In genomic region chr11:96363807-96364206, GRCm38 (mm10) we compare ENCODE assay signal across 17 mouse cellular contexts. TPM values are rescaled to one million over a fixed set of nuclear protein-coding genes. Genes with fewer than 3 reads are reported as not detected.
DNase-seq lines count a peak whose midpoint lies in the region; ATAC-seq lines count a peak whose summit lies in the region.
"Had no signal": no experiment of that assay in that cellular context is flagged by ENCODE, and none has a peak within 500 bp of the region (broad histone marks: within the 10 kb centered on the region; RNA-seq: fewer than 3 reads in every experiment).

No protein-coding gene starts in this region.

- H3K27ac ChIP-seq in midbrain, embryonic 11.5 days (ENCODE audit: low read depth, low read length): no peak overlapping the region
- no peak overlapping the region for H3K27ac ChIP-seq in midbrain, embryonic 10.5 days (replicated peaks)
- 0 out of 2 replicates have a peak overlapping the region, but pooled peaks have one; percentile 3 for H3K27ac ChIP-seq in kidney, embryonic 14.5 days (ENCODE audit: low read depth, low read length)
- H3K27ac ChIP-seq: forebrain, embryonic 15.5 days; hindbrain, embryonic 14.5 days; limb, embryonic 13.5 days; midbrain, embryonic 15.5 days; stomach, postnatal 0 days had no signal

- H3K36me3 ChIP-seq in midbrain, embryonic 11.5 days (ENCODE audit: control insufficient read depth, insufficient read depth, low read length): no peaks in the 10 kb centered on the region
- H3K36me3 ChIP-seq in midbrain, embryonic 10.5 days: no peaks in the 10 kb centered on the region
- no peaks in the 10 kb centered on the region for H3K36me3 ChIP-seq in kidney, embryonic 14.5 days (ENCODE audit: control insufficient read depth, insufficient read depth, low read length)
- H3K36me3 ChIP-seq: forebrain, embryonic 15.5 days; limb, embryonic 13.5 days; midbrain, embryonic 15.5 days had no signal

- H3K9ac ChIP-seq in midbrain, embryonic 11.5 days (ENCODE audit: low read length): no peak overlapping the region
- no peak overlapping the region for H3K9ac ChIP-seq in kidney, embryonic 14.5 days (ENCODE audit: low read depth, low read length)
- H3K9ac ChIP-seq: forebrain, embryonic 15.5 days; hindbrain, embryonic 14.5 days; limb, embryonic 13.5 days; liver, postnatal 0 days; midbrain, embryonic 15.5 days had no signal

- H3K4me3 ChIP-seq in midbrain, embryonic 11.5 days (ENCODE audit: low read depth, low read length): no peak overlapping the region
- H3K4me3 ChIP-seq in midbrain, embryonic 10.5 days: no peak overlapping the region
- no peak overlapping the region for H3K4me3 ChIP-seq in kidney, embryonic 14.5 days (ENCODE audit: low read length)
- H3K4me3 ChIP-seq: forebrain, embryonic 15.5 days; limb, embryonic 13.5 days; midbrain, embryonic 15.5 days had no signal

- no peak overlapping the region for H3K4me2 ChIP-seq in midbrain, embryonic 11.5 days
- no peak overlapping the region for H3K4me2 ChIP-seq in kidney, embryonic 14.5 days (replicated peaks; ENCODE audit: low read depth, low read length)
- H3K4me2 ChIP-seq: forebrain, embryonic 15.5 days; hindbrain, embryonic 14.5 days; limb, embryonic 13.5 days; midbrain, embryonic 15.5 days had no signal

- H3K9me3 ChIP-seq in midbrain, embryonic 11.5 days (ENCODE audit: control insufficient read depth, low read length): no peaks in the 10 kb centered on the region
- no peaks in the 10 kb centered on the region for H3K9me3 ChIP-seq in midbrain, embryonic 10.5 days (replicated peaks)
- H3K9me3 ChIP-seq in kidney, embryonic 14.5 days (ENCODE audit: control insufficient read depth, low read length): no peaks in the 10 kb centered on the region
- H3K9me3 ChIP-seq: forebrain, embryonic 15.5 days; limb, embryonic 13.5 days; midbrain, embryonic 15.5 days had no signal

- no peak for ATAC-seq in midbrain, embryonic 11.5 days (ENCODE audit: low FRiP score)
- peak; percentile 88 for ATAC-seq in kidney, embryonic 14.5 days (ENCODE audit: low FRiP score, low TSS enrichment)
- ATAC-seq: forebrain, embryonic 15.5 days; liver, postnatal 0 days; midbrain, embryonic 15.5 days had no signal

- no peaks in the 10 kb centered on the region for H3K4me1 ChIP-seq in midbrain, embryonic 11.5 days (ENCODE audit: control insufficient read depth, insufficient read depth, low read length)
- peaks cover 6% of the 10 kb centered on the region; the same call in 1 of the 2 replicates for H3K4me1 ChIP-seq in midbrain, embryonic 10.5 days
- H3K4me1 ChIP-seq in kidney, embryonic 14.5 days (ENCODE audit: control insufficient read depth, insufficient read depth, low read length): peaks cover 26% of the 10 kb centered on the region; the same call in 1 of the 2 replicates
- H3K4me1 ChIP-seq: forebrain, embryonic 15.5 days; midbrain, embryonic 15.5 days had no signal

- DNase-seq in midbrain, embryonic 11.5 days (ENCODE audit: low spot score, missing footprints): peak; percentile 78
- no peak for DNase-seq in midbrain, embryonic 10.5 days (ENCODE audit: low spot score)
- peak; percentile 72 for DNase-seq in embryo, embryonic 9.5 days (ENCODE audit: extremely low spot score)
- peak; percentile 63 for DNase-seq in yolk sac, embryonic 10.5 days (ENCODE audit: low spot score)
- DNase-seq in urinary bladder, postnatal 36 days (ENCODE audit: low spot score in 2 of 2): no peak
- DNase-seq in layer of hippocampus, adult 11-12 months (ENCODE audit: low spot score): no peak
- DNase-seq: adrenal gland, adult 8-10 months; cerebellum, adult 11-12 months; heart, adult 18-20 months; liver, postnatal 0 days; right cerebral cortex, postnatal 14 days had no signal

- peaks cover 85% of the 10 kb centered on the region for H3K27me3 ChIP-seq in midbrain, embryonic 11.5 days (ENCODE audit: control insufficient read depth, insufficient read depth, low read length)
- H3K27me3 ChIP-seq in midbrain, embryonic 10.5 days (ENCODE audit: low read depth, poor library complexity, severe bottlenecking): peaks cover 100% of the 10 kb centered on the region
- H3K27me3 ChIP-seq in kidney, embryonic 14.5 days (ENCODE audit: control insufficient read depth, insufficient read depth, low read length): peaks cover 10% of the 10 kb centered on the region

- WGBS in midbrain, embryonic 11.5 days: 2% methylated on average over 5 of the region's 5 CpGs
- WGBS in midbrain, embryonic 10.5 days: 1% methylated on average over 5 of the region's 5 CpGs
- WGBS in kidney, embryonic 14.5 days: 12% methylated on average over 5 of the region's 5 CpGs

RNA-seq across cellular contexts. Expression of gene Hoxb1, which starts 1.7 kb away (rescaled TPM):
- polyA plus RNA-seq in midbrain, embryonic 11.5 days (2014; fragmentation: Nextera tagmentation; extraction: Ambion mirVana): not detected in 2 replicates
- polyA plus RNA-seq in midbrain, embryonic 10.5 days (2016; fragmentation: Nextera tagmentation; extraction: Ambion mirVana): 0.15 TPM in 1 of 2 replicates, not detected in the other
- 0.27 and 0.37 TPM in 2 replicates for polyA plus RNA-seq in kidney, embryonic 14.5 days (2014; fragmentation: Nextera tagmentation; extraction: Ambion mirVana)
- polyA plus RNA-seq: forebrain, embryonic 15.5 days; liver, postnatal 0 days; midbrain, embryonic 15.5 days; stomach, postnatal 0 days had no signal

RNA-seq across cellular contexts. Expression of gene Hoxb2, which starts 13.5 kb away (rescaled TPM):
- polyA plus RNA-seq in midbrain, embryonic 11.5 days (2014; fragmentation: Nextera tagmentation; extraction: Ambion mirVana): not detected in 2 replicates
- 0.10 TPM in 1 of 2 replicates, not detected in the other for polyA plus RNA-seq in midbrain, embryonic 10.5 days (2016; fragmentation: Nextera tagmentation; extraction: Ambion mirVana)
- polyA plus RNA-seq in kidney, embryonic 14.5 days (2014; fragmentation: Nextera tagmentation; extraction: Ambion mirVana): 49.9 and 67.2 TPM in 2 replicates
- polyA plus RNA-seq: forebrain, embryonic 15.5 days had no signal

RNA-seq across cellular contexts. Expression of gene Hoxb3, which starts 40.7 kb away (rescaled TPM):
- polyA plus RNA-seq in midbrain, embryonic 11.5 days (2014; fragmentation: Nextera tagmentation; extraction: Ambion mirVana): not detected in 2 replicates
- polyA plus RNA-seq in midbrain, embryonic 10.5 days (2016; fragmentation: Nextera tagmentation; extraction: Ambion mirVana): not detected in 2 replicates
- polyA plus RNA-seq in kidney, embryonic 14.5 days (2014; fragmentation: Nextera tagmentation; extraction: Ambion mirVana): 8.2 and 8.6 TPM in 2 replicates
- polyA plus RNA-seq: forebrain, embryonic 15.5 days; midbrain, embryonic 15.5 days had no signal

RNA-seq across cellular contexts. Expression of gene Hoxb4, which starts 45.7 kb away (rescaled TPM):
- polyA plus RNA-seq in midbrain, embryonic 11.5 days (2014; fragmentation: Nextera tagmentation; extraction: Ambion mirVana): not detected in 2 replicates
- not detected in 2 replicates for polyA plus RNA-seq in midbrain, embryonic 10.5 days (2016; fragmentation: Nextera tagmentation; extraction: Ambion mirVana)
- 4.2 and 8.6 TPM in 2 replicates for polyA plus RNA-seq in kidney, embryonic 14.5 days (2014; fragmentation: Nextera tagmentation; extraction: Ambion mirVana)
- polyA plus RNA-seq: forebrain, embryonic 15.5 days; midbrain, embryonic 15.5 days had no signal

Comparison
In these comparisons a context has a peak if more than half of its experiments do, and no peak if none do; other contexts are left out.
1. DNase-seq: peak in midbrain, embryonic 11.5 days (single experiment), embryo, embryonic 9.5 days (single experiment) and yolk sac, embryonic 10.5 days (single experiment); none in midbrain, embryonic 10.5 days (single experiment), urinary bladder, postnatal 36 days (0 of 2) and layer of hippocampus, adult 11-12 months (single experiment).
2. RNA of gene Hoxb2, which starts 13.5 kb away (polyA plus RNA-seq): 49.9 to 67.2 TPM in kidney, embryonic 14.5 days; 0.10 TPM in midbrain, embryonic 10.5 days and not detected in midbrain, embryonic 11.5 days; every median in the first group is over 10 times any median in the second.